Mouse (Mus musculus): Measurements from ENCODE around the gene Ascc2.
A peak's percentile ranks its signal among the peaks of the same experiment; 100 is the strongest.
"Not testable (repeated sequence)": the region's sequence is repeated elsewhere in the genome, so short reads cannot be mapped to it uniquely, and the experiment has no call there.

Ascc2 gene

GRCm38 (mm10) chr11:4684186-4684585 is 46.6 kb downstream of the Ascc2 start:
- DNase-seq (ENCODE audit: low read depth, low spot score): no peak

- no peak for DNase-seq (ENCODE audit: low read depth, low spot score)
Observed at GRCm38 (mm10) chr11:4685071-4685470, 47.5 kb downstream of the Ascc2 start.

GRCm38 (mm10) chr11:4685510-4685909 is 48.0 kb downstream of the Ascc2 start:
- DNase-seq (ENCODE audit: low read depth, low spot score): no peak

DNA sequence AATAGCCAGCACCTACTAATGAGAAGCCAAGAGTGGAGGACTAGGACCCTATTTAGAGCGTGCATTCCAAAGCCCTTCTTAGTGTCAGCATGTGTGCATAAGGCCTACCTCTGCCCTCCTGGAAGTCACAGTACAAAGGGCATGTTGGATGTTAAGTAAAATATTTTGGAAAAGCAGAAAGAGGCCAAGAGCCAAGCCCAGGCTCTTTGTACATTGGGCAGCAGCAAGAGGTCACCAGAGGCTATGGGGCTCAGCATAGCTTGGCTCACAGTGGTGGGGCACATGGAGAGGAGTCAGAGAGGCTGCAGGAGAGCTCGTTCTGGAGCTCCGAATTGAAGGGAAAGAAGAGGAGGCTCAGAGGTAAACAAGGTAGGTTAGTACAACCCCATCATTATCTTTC is 49.5 kb downstream of the Ascc2 start:
- no peak for DNase-seq (ENCODE audit: low read depth, low spot score)

- no peak for DNase-seq (ENCODE audit: low read depth, low spot score)
Observed at GRCm38 (mm10) chr11:4687874-4688273, 50.3 kb downstream of the Ascc2 start.

DNA sequence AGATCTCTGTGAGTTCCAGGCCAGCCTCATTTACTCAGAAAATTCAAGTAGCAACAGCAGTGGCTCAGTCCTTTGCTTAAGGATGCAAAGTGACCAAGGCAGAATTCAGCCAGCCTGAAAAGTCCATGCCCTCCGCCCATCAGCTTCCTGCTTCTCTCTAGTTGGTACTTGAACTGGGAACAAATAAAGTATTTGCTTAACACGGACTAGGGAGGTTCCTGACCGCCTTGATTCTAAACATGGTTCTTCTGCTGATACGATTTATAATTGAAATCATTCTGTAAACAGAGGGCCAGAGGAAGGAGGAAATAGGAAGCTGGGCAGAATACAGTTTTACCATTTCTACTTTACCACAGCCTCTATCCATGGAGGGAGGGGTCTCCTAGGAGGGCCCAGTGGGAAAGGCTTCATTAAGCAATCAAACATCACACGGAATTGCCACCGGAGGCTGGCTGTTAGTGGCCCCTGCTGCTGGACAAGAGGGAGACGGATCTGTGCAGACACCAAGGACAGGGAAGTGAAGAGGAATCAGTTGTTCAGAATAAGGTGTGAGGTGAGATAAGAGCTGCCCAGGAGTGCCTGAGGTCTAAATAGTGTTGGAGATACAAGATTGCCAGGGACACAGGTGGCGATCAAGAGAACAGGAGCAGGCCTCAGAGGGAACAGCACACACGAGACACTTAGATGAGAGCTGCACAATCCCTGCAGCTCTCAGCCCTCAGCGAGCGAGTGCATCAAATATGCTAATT is 51.3 kb downstream of the Ascc2 start:
- DNase-seq (ENCODE audit: low read depth, low spot score): no peak

- DNase-seq (ENCODE audit: low read depth, low spot score): no peak
Observed at GRCm38 (mm10) chr11:4690353-4690752, 52.8 kb downstream of the Ascc2 start.

DNA sequence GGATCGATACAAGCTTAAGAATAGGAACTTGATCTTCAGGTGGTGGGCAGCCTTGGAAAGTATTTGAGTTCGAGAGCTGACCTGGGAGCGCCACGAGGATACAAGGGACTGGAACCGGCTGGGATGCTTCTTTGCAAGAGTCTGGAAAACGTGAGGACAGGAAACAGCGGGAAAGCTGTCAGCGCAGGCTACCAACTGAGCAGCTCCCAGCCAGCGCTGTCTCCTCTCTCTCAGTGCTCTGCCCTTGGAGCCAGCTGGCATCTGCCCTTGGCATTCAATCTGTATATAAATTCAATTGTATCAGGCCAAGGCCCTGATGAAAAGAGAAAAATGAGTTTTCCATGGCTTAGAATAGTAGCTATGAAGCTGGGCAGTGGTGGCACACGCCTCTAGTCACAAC is 53.7 kb downstream of the Ascc2 start:
- DNase-seq (ENCODE audit: low read depth, low spot score): no peak

- DNase-seq (ENCODE audit: low read depth, low spot score): no peak
Observed at GRCm38 (mm10) chr11:4692162-4692561, 54.6 kb downstream of the Ascc2 start.

DNA sequence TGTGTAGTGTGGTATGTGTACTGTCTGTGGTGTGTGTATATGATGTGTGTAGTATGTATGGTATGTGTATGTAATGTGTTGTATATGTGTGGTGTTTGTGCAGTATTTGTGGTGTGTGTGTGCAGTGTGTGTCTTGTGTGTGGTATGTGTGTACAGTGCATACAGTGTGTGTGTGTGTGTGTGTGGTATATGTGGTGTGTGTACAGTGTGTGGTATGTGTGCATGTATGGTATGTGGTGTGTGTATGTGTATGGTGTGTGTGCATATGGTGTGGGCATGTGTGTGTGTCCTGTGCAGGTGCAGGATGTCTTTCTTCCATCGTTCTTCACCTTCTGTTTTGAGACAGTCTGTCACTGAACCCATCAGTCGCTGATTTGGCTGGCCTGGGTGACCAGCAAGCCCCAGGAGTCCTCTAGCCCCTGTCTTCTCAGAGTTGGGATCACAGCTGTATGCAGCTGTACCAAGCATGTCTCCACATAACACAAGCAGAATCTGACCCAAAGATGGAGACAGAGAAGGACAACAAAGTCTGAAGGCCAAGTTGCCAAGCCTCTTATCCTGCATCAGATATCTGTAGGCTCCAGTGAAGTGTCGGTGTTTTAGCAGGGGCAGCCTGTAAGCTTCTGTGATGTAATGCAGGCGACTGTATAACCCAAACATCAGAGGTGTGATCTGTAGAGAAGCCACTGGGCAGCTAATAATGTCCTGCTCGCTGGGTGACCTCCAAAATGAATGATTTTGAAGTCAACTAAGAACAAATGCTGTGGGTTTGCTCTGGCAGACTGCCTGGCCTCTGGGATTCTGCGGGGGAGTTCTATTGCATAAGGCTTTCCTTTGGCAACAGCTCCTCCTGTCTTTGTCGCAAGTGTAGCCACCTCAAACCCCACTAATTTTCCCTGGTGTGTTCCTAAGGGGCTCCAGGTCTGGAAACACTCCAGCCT is 59.8 kb downstream of the Ascc2 start:
- no peak for DNase-seq (ENCODE audit: low read depth, low spot score)

- no peak for DNase-seq (ENCODE audit: low read depth, low spot score)
Observed at GRCm38 (mm10) chr11:4700726-4701125, 63.2 kb downstream of the Ascc2 start.

GRCm38 (mm10) chr11:4703688-4704071 is 66.1 kb downstream of the Ascc2 start:
- DNase-seq (ENCODE audit: low read depth, low spot score): no peak

DNA sequence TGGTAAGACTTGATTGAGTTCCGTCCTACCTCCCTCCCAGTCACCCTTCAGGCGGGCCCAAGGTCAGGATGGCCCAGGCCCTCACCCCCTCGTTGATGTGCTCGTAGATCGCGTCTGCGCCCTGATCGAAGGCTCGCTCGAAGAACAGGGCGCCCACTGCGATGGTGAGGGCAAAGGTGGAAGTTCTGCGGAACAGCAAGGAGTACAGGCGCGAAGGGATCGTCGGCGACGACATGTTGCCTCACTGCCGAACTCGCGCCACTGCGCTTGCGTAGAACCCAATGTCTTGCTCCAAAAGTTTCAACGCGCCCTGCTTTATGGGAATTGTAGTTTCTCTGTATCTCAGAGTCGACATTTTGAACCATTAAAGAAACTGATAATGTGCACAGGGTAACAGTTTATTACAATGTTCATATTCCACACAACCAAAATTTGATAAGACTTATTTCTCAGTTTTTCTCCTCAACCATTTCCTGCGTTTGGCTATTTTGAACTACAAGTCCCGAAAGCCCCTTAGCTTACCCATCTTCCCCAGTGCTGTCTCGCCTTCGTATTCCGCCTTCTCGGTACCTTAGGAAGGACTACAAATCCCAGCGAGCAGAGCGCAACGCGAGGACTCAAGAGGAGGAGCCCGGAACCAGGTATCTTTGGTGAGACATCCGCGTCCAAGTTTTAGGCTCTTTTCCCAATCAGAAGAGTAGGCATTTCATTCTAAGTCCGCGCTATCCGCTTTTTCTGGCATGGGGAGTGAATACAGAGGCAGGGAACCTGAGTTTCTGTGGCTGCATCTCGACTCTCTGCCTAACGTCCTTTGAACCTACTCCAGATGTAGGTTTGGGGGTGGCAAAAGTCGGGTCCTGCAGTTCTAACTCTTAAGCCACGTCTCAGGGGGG is 66.8 kb downstream of the Ascc2 start, which contains the start of the genes Uqcr10 and Zmat5:
TSS of gene Uqcr10 (minus strand) at position 271 of the 893 bp plus-strand sequence.
TSS of gene Zmat5 (plus strand) at position 607 of the 893 bp plus-strand sequence.
- peak; percentile 91 for DNase-seq (ENCODE audit: low read depth, low spot score)

GRCm38 (mm10) chr11:4705178-4705577 is 67.6 kb downstream of the Ascc2 start:
- DNase-seq (ENCODE audit: low read depth, low spot score): no peak

- DNase-seq (ENCODE audit: low read depth, low spot score): not testable (repeated sequence)
Observed at GRCm38 (mm10) chr11:4710188-4710587, 72.6 kb downstream of the Ascc2 start.

- no peak for DNase-seq (ENCODE audit: low read depth, low spot score)
Observed at GRCm38 (mm10) chr11:4712822-4713221, 75.3 kb downstream of the Ascc2 start.

DNA sequence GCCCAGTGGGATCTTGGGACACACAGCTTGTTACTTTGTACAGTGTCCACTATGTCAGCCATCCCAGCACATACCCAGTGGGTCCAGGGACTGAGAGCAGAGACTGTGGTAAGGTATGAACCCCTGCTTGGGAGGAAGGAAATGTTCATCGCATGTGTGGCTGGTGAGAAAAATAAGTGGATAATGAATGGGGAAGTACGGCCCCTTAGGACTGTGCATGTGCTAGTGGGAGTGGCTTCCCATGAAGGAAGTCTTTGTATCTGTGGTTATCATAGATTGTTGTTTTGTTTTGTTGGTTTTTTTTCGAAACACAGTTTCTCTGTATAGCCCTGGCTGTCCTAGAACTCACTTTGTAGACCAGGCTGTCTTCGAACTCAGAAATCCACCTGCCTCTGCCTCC is 77.2 kb downstream of the Ascc2 start:
- no peak for DNase-seq (ENCODE audit: low read depth, low spot score)

GRCm38 (mm10) chr11:4715596-4715995 is 78.0 kb downstream of the Ascc2 start:
- no peak for DNase-seq (ENCODE audit: low read depth, low spot score)

DNA sequence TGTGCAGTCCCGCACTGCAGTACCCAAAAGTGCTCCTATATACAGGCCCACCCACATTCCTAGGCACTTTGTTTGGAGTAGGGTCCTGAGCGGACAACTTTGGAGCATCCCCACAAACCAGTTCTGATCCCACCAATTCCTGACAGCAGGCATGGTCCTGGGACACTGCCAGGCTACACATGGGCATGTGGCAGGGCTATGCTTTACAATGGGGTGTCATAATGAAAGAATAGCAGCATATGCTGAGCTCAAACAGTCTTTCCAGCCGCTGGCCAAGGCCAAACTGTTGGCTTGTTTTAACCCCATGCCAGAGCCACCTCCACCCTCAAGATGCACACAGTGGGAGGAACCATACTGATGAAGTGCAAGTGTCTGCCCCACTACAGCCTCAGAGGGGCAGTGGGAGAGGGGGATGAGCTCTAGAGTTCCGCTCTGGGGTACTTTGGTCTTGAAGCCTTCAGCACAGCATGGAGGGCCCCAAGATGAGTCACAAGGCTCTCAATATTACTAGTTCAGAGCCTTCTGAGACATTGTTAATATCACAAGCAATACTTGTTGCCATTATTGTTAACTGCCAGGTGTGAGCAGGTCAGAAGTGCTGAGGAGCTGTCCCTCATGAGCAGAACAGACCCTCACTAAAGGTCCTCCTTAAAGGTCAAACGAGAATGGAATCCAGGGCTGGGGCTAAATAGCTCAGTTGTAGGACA is 79.1 kb downstream of the Ascc2 start:
- no peak for DNase-seq (ENCODE audit: low read depth, low spot score)

DNA sequence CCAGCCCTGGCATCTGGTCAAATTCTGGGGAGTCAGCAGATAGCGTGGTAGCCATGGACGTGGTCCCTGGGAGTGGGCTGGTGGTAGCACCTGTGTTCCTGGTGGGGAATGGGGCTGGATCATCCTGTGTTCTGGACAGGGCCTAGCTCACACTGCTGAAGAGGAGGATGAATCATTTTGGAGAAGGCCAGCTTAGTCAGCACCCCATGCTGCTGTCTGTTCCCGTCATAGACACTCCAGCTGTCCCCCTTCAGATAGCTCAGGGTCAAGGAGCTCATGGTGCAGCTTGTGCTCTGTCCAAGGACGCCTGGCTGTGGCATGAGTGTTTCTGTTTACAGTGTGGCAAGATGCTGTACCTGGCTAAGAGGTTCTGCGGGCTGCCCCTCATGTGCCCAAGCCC is 81.0 kb downstream of the Ascc2 start:
- no peak for DNase-seq (ENCODE audit: low read depth, low spot score)

DNA sequence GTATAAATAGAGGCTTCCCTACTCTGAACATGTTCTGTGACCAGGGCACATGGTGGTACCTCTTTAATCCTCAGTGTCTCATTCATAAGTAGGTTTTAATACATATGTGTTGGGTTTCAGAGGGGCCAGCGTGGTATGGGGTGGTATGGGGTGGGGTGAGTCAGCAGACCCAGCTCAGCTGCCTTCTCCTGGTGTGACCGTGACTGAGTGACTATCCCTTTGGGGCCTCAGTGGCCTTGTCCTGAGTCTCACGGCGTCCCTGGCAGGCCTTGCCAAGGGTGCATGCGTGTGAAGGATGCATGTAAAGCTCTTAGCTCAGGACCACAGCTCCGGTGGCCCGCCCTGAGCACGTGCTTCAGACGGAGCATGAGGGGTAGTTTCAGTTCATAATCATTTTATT is 82.4 kb downstream of the Ascc2 start:
- DNase-seq (ENCODE audit: low read depth, low spot score): no peak
